Mouse (Mus musculus) central nervous system, embryonic 11.5 days (tissue): ENCODE measurements around the gene Micall2. TPM values are rescaled to one million over a fixed set of nuclear protein-coding genes. Genes with fewer than 3 reads are reported as not detected.

Source experiments
- polyA plus RNA-seq: library from polyadenylated mRNA; depleted of rRNA; stranded (reverse); fragments of >200 nt; gene quantifications from 2 replicates; pipeline ENCODE4 v1.2.3, GENCODE M21; 2012; rRNA removed

Gene Micall2
- 5.4 and 6.5 TPM in 2 replicates for polyA plus RNA-seq

DNA sequence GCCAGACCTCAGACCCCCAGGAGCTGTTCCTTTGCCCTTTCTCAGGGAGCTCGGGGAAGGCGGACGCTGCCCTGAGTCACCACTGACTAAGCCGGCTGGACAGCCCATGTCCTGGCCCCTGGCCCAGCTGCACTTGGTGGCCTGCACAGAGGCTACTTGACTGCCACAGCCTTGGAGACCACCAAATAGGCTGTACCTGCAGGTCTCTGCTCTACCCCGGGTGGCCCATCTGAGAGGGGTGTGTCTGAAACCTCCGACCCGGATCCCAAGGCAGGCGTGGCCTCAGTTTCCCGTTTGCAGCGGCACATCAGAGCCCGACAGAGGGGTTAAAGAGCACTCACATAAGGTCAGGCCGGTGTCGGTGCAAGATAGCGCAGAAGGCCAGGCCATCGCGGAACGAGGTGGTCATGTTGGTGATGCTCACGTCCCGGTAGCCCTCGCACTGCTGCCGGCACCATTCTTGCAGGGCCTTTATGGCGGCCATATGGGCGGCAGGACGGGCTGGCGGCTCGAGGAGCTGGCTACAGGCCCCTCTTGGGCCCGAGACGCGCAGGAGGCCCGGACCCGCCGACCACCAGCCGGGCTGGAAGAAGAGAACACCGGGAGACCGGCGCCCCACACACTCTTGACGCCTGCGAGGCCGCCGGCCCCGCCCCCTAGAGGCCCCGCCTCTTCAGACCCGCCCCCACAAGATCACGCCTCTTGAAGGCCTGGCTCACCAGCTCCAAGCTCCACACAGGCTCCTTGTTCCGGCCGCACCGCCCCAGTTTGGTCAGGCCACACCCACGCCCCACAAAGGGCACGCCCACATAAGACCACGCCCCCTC, at the start of gene Micall2:
Gene Micall2, minus strand, starts transcription at position 660 of the 827 bp plus-strand sequence.

DNA sequence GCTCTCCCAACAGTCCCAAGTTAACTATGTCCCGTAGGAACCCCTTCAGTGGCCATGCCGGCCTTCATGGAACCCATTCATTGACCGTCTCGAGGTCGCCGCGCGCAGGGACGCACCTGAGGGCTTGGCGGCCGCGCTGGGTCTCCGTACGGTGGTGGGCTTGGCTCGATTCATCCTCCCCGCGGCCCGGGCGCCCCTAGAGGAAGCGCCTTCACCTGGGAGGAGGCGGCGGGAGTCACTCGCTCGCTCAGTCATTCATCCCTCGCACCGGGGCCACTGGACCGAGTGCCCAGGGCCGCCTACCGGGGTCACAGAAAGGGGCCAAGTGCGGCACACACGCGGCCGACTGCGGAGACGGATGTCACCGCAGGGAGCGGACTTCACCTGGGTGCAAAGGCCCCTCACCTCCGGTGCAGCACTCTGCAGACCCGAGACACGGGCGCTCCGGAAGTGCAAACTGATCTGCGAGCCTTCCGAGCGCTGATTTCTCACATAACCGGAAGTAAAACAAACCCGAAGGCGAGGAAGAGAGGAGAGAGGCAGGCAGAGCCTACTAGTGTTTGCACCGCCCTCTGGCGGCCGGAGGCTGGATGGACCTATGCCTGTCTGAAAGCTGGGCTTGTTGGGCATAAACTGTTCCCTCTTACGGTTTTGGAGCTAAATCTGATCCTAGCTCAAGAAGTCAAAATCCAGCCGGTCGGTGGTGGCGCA, 39.2 kb upstream of the Micall2 start, which contains the start of gene Ints1:
Gene Ints1, minus strand, starts transcription at position 459 of the 711 bp plus-strand sequence.

Other genes with a start within 250 kb of the Micall2 start
- gene Uncx, start 192.8 kb downstream of the Micall2 start, polyA plus RNA-seq = 30.3 and 57.8 TPM in 2 replicates
- gene Ints1, start 39.3 kb upstream of the Micall2 start, polyA plus RNA-seq = 40.1 and 48.0 TPM in 2 replicates
- gene Mafk, start 55.2 kb upstream of the Micall2 start, polyA plus RNA-seq = 6.7 and 8.2 TPM in 2 replicates
- 0.50 and 1.5 TPM in 2 replicates for gene Tmem184a, start 83.6 kb upstream of the Micall2 start, polyA plus RNA-seq
- gene Gm26938, start 90.1 kb upstream of the Micall2 start, polyA plus RNA-seq = not detected in 2 replicates
- 51.4 and 58.3 TPM in 2 replicates for gene Psmg3, start 90.5 kb upstream of the Micall2 start, polyA plus RNA-seq
- 1.8 and 2.8 TPM in 2 replicates for gene Elfn1, start 171.6 kb upstream of the Micall2 start, polyA plus RNA-seq